Mouse (Mus musculus) layer of hippocampus, adult 9-11 months (tissue): ENCODE data around the gene Avpi1.

Experiments used
- DNase-seq: peaks from one replicate; pipeline ENCODE4 v3.0.0; 2022

The Avpi1 gene

DNA sequence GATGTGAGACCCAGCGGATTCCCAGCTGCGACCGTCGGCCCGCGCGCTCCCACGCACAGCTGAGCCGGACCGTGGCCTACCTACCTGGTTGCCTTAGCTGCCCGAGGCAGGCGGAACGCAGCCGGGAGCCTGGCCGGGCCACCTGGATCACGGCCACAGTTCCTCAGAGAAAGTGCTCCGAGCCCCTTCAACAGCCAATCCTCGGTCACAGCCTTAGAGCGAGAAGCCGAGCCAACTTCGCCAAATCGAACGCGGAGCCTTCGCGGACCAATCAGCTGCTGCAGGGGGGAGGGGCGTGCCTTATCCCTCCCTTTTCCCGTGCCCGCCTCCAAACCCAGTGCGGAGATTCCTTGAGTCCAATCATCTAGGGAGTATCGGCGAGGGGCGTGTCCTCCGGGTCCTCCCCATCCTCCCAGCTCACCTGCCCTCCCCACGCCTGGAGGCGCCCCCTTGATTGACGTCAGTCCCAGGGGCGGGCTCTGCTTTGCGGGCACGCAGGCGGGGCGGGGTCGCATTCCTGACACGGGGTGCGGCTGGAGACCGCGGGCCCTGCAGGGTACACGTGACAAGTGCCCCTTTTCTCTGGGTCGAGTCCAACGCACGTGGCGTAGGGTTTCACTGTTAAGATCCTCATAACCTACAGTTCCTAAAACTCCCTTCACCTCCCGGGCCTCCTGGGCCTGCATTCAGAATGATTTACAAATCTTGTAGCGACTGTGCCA is at the start of gene Avpi1:
Gene Avpi1 (minus strand): TSS at position 273 of the 722 bp plus-strand sequence.
- peak; percentile 99 for DNase-seq

DNA sequence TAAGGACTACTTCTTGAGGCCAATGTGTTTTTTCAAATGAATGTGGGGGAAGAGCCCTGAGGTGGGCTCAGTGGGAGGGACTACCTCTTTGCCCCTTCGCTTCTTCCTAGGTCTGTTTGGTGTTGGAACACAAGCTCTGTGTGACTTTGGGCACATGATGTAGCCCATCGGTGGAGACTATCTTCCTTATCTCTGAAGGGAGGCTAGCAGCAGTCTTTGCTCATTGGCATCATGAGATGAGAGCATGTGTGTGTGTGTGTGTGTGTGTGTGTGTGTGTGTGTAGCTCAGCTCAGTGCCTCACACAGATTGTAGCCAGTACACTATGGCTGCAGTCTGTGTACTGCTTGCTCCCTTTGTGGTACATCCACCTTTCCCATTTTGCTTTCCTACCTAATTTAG is 48.6 kb upstream of the Avpi1 start:
- no peak for DNase-seq

DNA sequence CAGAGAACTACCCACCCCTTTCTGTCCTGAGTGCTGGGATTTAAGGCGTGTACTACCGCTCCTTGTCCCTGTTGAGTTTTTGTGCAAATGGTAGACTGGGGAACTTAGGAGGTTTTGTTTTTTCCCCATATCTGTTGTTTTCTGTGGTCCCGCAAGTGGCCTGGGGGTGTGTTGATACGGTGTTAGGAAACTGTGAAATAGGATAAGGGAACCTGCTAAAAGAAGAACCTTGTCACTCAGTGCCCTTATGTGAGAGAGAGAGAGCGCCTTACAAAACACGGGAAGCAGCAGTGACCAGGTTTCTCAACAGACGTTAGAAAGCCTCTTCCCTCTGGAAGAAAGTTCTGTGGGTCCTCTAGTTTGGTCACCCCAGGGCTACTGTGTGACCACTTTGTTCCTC is 48.0 kb upstream of the Avpi1 start:
- DNase-seq = no peak

DNA sequence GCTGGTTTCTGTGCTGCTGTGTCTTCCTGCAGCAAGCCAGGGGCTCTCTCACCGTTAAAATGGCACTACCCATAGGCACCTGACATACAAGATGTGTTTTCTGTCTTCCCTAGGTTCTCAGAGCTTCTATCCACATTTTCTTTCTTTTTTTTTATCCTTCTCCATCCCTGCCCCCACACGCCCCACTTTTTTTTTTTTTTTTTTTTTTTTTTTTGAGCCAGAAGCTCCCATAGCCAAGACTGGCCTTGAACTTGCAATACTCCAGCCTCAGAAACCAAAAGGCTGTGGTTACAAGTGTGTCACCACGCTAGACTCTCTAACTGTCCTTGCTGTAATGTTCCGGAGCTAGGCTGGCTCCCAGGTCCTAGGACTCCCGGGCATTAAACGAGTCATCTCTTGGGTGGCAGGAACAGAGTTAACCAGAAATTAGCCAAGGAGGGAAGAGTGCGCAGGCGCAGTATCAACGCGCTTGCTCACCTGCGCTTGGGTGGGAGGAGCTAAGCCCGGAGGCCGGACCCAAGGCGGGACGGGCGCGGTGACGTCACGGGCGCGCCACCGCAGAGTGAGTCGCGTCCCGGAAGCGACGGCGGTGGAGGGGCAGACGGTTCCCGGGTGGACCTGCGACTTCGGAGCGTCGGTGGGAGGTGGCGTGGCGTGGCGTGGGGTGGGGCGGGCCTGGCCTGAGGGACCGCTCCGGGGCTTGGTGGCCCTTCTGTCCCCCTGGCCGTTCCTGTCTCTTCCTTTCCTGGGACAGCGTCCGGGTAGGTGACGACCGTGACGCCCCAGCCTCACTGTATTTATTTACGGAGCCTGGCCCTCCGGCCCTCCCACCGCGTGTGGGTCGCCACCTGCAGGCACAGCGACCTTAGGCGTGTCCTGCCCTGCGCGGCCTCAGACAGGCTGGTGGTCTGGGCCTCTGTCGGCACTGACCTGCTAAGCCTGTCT is 41.4 kb upstream of the Avpi1 start:
- DNase-seq = peak; percentile 96

GRCm38 (mm10) chr19:42169322-42169975 is 40.6 kb upstream of the Avpi1 start:
- DNase-seq = no peak

GRCm38 (mm10) chr19:42167489-42167888 is 38.6 kb upstream of the Avpi1 start:
- DNase-seq = no peak

DNA sequence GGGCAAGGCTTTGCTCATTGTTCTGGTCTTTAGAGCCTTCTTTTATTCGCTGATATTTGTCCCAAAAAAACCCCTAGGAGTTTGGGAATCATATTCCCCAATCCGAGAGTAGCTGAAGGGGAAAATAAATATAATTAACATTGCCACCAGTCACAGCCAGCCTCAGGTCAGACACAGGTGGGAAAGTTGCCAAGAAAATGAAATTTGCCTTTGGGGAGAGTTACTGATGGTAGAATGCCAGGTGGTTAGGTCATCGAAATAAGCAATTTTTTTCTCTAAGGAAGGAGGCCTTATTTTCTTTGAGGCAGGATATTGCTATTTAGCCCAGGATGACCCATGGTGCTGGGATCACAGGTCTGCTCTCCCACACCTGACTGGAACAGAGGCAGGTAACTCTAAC is 37.9 kb upstream of the Avpi1 start:
- no peak for DNase-seq

DNA sequence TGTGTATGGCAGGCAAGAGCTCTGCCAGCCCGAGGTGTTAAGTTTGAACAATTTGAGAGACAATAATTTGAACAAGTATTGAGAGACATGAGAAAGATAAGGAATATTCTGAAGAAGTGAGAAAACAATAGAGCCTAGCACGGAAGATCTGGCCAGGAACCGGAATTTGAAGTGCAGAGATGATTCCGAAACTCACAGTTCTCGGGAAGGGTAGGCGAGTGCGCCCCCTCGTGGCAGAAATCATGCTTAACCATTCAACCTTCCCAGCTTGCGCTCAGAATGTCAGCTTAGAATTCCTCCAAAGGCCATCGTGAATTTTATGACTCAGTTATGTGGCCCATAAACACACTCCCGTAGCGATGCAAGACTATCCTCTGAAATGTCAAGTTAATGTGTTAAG is 37.3 kb upstream of the Avpi1 start:
- DNase-seq = peak; percentile 64

DNA sequence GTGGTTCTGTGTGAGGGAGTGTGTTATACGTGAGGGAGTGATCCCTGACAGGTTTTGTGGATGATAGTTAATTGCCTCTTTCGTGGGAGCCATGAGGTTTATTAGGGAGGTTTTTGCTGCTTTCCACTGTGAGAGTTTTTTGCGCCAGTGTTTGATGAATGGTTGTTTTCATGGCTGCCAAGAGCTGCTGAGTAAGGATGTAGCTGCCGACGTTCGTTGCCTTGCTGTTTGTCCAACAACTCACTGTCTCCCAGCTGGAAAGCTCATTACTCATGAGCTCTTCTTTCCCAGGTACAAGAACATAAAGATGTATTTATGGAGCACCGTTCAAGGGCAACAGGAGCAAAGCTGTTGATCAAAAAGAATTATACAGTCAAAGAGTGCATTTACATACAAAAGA is 35.3 kb upstream of the Avpi1 start:
- no peak for DNase-seq

GRCm38 (mm10) chr19:42163764-42164163 is 34.9 kb upstream of the Avpi1 start, which contains the start of gene Zfyve27:
Zfyve27 (plus strand) TSS chr19:42163951.
- no peak for DNase-seq

DNA sequence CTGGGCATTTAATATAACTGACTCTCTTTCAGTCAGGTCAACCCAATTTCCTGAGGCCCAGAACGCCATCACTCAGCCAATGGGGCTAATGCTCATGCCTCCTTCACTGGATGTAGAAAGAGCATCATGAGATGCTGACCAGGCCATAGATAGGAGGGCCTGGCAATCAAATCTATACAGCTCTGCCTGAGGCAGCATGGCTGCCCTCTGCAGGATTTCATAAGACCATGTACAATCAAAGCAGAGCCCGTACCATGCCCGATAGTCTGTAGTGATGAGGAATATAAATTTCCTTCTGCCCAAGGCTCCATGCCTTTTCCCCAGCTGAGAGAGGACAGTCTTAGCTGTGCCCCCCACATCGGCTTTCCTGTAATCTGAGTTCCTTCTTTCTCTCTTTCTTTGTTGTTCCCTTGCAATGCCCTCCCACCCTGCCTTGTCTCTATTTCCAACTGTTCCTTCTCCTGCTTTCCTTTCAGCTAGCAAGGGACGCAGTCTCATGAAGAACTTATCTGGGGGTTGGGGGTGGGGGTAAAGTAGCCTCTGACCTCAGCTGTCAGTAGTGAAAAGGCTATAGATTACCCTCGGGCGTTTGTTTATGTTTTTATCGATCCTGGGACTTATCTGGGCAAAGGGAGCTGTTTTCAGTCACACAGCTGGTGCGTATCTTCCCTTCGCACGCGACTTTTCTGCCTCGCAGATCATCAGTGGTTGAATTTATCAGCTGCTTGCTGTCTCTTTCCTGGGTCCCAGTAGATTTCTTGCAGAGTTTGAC is 29.6 kb upstream of the Avpi1 start:
- DNase-seq = no peak

DNA sequence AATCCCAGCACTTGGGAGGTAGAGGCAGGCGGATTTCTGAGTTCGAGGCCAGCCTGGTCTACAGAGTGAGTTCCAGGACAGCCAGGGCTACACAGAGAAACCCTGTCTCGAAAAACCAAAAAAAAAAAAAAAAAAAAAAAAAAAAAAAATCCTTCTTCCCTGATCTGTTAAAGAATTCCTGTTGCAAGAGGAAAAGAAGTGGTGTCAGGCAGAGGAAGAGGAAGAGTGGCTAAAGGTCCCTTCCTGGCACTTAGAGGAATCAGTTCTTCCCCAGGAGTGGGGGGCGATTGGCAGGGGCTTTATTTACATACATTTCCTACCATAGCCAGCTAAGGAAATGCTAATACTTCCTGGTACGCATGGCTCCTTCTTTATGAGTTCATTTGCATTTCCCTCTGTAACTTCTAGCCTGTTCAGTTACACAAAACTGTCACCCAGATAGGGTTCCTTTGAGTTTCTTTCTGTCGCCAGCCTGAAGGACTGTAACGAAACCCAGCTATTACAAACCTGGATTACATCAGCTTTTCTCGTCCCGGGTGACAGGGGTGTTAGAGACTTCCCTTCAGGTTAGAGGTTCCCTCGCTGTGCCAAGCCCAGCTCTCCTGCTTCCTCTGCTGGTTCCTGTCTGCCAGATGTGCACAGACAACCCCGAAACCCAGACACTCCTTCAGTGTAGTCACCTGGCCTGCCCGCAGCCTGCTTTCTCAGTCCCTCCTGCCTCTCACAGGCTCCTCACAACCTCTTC is 28.8 kb upstream of the Avpi1 start:
- no peak for DNase-seq

DNA sequence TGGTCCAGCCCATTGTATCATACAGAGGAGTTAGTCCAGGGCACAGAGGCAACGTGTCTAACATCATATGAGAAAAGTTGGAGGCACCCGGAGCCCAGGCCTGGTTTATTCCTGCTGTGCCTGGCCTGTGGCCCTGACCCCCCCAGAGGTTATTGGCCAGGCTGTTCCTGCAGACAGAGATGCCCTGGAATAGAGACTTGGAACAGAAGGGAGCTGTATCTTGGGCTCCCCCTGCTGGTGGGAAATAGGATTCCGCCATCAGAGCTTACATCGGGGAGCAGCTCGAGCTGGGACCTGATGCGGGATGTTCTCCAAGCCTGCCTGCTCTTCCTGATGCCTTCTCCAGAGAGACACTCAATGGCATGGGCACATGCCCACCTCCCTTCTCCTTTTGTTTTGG is 23.1 kb upstream of the Avpi1 start:
- DNase-seq = peak; percentile 83

DNA sequence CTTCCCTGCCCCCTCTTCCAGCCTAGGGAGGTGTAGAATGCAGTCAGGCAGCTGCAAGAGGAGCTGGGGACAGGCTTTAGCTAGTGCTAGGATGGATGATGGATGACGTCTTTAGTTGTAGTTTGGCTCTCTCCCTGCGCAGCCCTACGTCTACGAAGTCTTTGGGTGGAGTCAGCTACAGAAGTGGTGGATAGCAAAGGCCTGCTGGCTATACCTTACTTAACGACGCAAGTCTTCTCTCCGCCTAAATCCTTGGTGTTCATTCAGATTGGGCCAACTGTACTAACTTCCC is 19.7 kb upstream of the Avpi1 start:
- no peak for DNase-seq

- DNase-seq = no peak
Observed at GRCm38 (mm10) chr19:42147769-42148568, 19.1 kb upstream of the Avpi1 start.

DNA sequence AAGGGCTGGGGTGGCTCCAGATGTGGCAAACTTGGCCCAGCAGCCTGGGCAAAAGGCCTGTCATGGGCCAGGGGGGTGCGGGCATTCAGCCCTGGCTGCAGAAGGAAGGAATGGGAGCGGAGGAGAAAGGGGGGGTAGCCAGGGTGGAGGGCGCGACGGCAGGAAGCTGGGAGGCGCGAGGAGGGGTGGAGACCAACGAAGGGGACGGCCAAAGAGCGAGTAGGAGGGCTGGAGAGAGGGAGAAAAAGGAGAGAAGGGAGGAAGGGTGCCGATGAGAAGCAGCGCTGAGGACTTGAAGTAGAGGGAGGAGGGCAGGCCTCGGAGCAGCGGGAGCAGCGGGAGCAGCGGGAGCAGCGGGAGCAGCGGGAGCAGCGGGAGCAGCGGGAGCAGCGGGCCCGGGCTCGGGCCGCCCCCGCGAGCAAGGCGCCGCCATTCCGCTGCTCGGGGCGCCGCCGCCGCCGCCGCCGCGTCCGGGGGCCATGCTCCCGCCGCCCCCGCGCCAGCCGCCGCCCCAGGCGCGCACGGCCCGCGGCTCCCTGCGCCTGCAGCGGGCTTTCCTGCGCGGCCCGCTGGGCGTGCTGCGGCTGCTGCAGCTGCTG is 18.4 kb upstream of the Avpi1 start, which contains the start of gene Marveld1:
Gene Marveld1 (plus strand): TSS at position 231 of the 599 bp plus-strand sequence.
- no peak for DNase-seq

DNA sequence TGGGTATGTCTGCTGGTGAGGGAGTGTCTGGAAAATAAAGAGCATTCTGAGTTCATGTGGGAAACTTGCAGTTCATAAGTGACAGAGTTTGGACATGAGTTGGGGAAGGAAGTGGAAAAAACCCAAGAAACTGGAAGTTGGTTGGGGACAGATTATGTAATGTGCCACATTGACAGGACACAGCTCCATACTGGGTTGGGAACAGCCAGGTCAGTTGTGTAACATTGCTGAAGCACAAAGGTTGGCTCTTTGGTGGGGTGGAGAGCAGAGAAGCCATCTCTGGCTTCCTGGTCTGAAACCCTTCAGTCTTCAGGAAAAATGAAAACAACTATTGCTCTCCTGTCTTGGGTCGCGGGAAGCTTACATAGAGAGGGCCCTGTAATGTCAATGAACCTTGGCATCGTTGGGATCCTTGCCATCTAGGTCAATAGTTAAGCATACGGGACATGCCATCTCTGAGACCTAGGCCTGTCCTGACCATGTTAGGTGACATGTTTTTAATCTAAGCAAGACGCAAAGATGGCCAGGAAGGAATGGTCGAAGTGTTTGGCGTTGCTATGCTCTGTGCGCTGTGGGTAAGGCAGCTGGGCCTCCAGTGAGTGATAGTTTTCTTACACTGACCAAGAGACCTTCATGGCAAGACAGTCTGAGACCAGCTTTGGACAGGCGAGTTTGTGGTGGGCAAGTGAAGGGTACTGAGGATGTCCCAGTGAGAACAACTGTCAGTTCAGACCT is 17.6 kb upstream of the Avpi1 start:
- DNase-seq = no peak

- no peak for DNase-seq
Observed at GRCm38 (mm10) chr19:42145731-42146130, 16.9 kb upstream of the Avpi1 start.

GRCm38 (mm10) chr19:42145210-42145609 is 16.4 kb upstream of the Avpi1 start:
- DNase-seq = no peak
